ENCODE assay signal across 9 mouse cellular contexts in the genomic region with DNA sequence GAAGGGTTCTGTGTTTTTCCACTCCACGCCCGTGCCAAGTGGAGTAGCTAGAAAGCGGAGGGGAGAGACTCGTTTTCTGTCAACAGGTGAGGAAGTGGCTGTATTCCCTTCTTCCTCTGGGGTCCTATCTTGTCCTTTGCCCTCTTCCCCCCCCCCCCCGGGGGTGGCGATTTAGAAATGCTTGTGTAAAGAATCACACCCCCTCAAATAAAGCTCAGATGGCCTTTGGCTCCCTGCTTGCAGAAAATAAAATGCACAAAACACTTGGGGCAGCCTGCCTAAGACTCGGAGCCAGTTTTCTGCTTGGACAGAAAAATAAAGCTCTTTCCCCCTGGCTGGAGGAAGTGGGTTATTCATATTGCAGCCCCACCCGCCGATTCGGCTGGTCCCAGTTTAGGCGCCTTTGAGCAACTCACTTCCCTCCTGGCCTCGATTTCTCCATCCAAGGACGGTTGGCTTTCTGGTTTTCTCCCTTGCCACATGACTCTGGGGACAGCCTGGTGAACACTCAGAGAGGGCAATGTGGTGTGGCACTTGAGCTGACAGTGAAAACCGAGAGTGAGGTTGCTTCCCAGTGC. TPM values are rescaled to one million over a fixed set of nuclear protein-coding genes. Genes with fewer than 3 reads are reported as not detected.
DNase-seq lines count a peak whose midpoint lies in the region; ATAC-seq lines count a peak whose summit lies in the region.
"Had no signal": no experiment of that assay in that cellular context is flagged by ENCODE, and none has a peak within 500 bp of the region (broad histone marks: within the 10 kb centered on the region; RNA-seq: fewer than 3 reads in every experiment).

No protein-coding gene starts in this region.

- H3K4me3 ChIP-seq in heart, embryonic 10.5 days = peak overlapping the region; percentile 65

- peak overlapping the region; percentile 67 for H3K27ac ChIP-seq in heart, embryonic 10.5 days

- H3K36me3 ChIP-seq in heart, embryonic 10.5 days = no peaks in the 10 kb centered on the region

- intact Hi-C loops in left cerebral cortex, postnatal 10 days (cut with DNase I) = no loop called here

- peak; percentile 50 to 88 for DNase-seq in adrenal gland, adult (ENCODE audit: inconsistent age in 2 of 2, low spot score in 1 of 2)
- DNase-seq in adrenal gland, adult 18-20 months (ENCODE audit: low spot score in 2 of 2) = no peak
- DNase-seq in adrenal gland, postnatal 36 days = peak; percentile 61 to 67
- no peak for DNase-seq in heart, embryonic 10.5 days (ENCODE audit: low spot score)
- DNase-seq in kidney, postnatal 14 days = peak; percentile 35
- DNase-seq in left cerebral cortex, postnatal 10 days (ENCODE audit: extremely low spot score in 1 of 2, low spot score in 2 of 2) = no peak
- no peak for DNase-seq in cerebellum, postnatal 4 days (ENCODE audit: low spot score in 2 of 2)

- H3K27me3 ChIP-seq in heart, embryonic 10.5 days (ENCODE audit: insufficient read depth, poor library complexity, severe bottlenecking) = peaks cover 23% of the 10 kb centered on the region; the same call in 1 of the 2 replicates

- 29% methylated on average over 14 of the region's 14 CpGs for WGBS in heart, embryonic 10.5 days

- peaks cover 56% of the 10 kb centered on the region for H3K4me1 ChIP-seq in heart, embryonic 10.5 days

- H3K9me3 ChIP-seq in heart, embryonic 10.5 days = no peaks in the 10 kb centered on the region; the same call in 1 of the 2 replicates

- ATAC-seq in megakaryocyte progenitor cell, adult 5-6 weeks (replicated peaks; ENCODE audit: poor library complexity) = peak; percentile 41

RNA-seq across cellular contexts. Expression of a gene that starts 0.8 kb away (rescaled TPM):
- 10 to 100 TPM; 26.4 to 31.7 TPM for total RNA-seq in adrenal gland, adult 18-20 months (2021)
- 10 to 100 TPM; 29.0 to 45.6 TPM for total RNA-seq in adrenal gland, postnatal 36 days (2021)
- 4.2 and 5.9 TPM in 2 replicates for polyA plus RNA-seq in heart, embryonic 10.5 days (2016; fragmentation: Nextera tagmentation; extraction: Ambion mirVana)
- total RNA-seq in megakaryocyte progenitor cell, adult 5-6 weeks (2015) = 21.1 and 23.5 TPM in 2 replicates
- total RNA-seq in megakaryocyte progenitor cell, adult 5-6 weeks (2017) = 31.8 and 32.5 TPM in 2 replicates
- 1 to 10 TPM; 3.5 to 4.0 TPM for total RNA-seq in left cerebral cortex, postnatal 10 days (2021)

RNA-seq across cellular contexts. Expression of a gene that starts 8.3 kb away (rescaled TPM):
- total RNA-seq in adrenal gland, adult 18-20 months (2021) = 10 to 100 TPM; 76.9 to 90.1 TPM
- total RNA-seq in adrenal gland, postnatal 36 days (2021) = 10 to 100 TPM; 86.9 to 87.9 TPM
- polyA plus RNA-seq in heart, embryonic 10.5 days (2016; fragmentation: Nextera tagmentation; extraction: Ambion mirVana) = 43.9 and 46.6 TPM in 2 replicates
- 8.3 and 9.8 TPM in 2 replicates for total RNA-seq in megakaryocyte progenitor cell, adult 5-6 weeks (2015)
- 6.9 and 8.7 TPM in 2 replicates for total RNA-seq in megakaryocyte progenitor cell, adult 5-6 weeks (2017)
- 10 to 100 TPM; 70.6 to 71.5 TPM for total RNA-seq in left cerebral cortex, postnatal 10 days (2021)

RNA-seq across cellular contexts. Expression of a gene that starts 35.4 kb away (rescaled TPM):
- total RNA-seq in adrenal gland, adult 18-20 months (2021) = not detected
- total RNA-seq in adrenal gland, postnatal 36 days (2021) = 1 to 10 TPM in 1 of 2 experiments, not detected in 1; 1.3 TPM
- 0.16 and 0.23 TPM in 2 replicates for polyA plus RNA-seq in heart, embryonic 10.5 days (2016; fragmentation: Nextera tagmentation; extraction: Ambion mirVana)
- total RNA-seq in megakaryocyte progenitor cell, adult 5-6 weeks (2015) = not detected in 2 replicates
- not detected in 2 replicates for total RNA-seq in megakaryocyte progenitor cell, adult 5-6 weeks (2017)
- total RNA-seq in left cerebral cortex, postnatal 10 days (2021) = not detected
- polyA plus RNA-seq: large intestine, adult 2 months had no signal

RNA-seq across cellular contexts. Expression of a gene that starts 39.1 kb away (rescaled TPM):
- total RNA-seq in adrenal gland, adult 18-20 months (2021) = 10 to 100 TPM; 55.6 to 78.2 TPM
- 10 to 100 TPM; 82.6 to 82.9 TPM for total RNA-seq in adrenal gland, postnatal 36 days (2021)
- polyA plus RNA-seq in heart, embryonic 10.5 days (2016; fragmentation: Nextera tagmentation; extraction: Ambion mirVana) = 7.5 and 7.7 TPM in 2 replicates
- total RNA-seq in megakaryocyte progenitor cell, adult 5-6 weeks (2015) = 1.6 and 7.1 TPM in 2 replicates
- 3.2 and 9.0 TPM in 2 replicates for total RNA-seq in megakaryocyte progenitor cell, adult 5-6 weeks (2017)
- total RNA-seq in left cerebral cortex, postnatal 10 days (2021) = 1 to 10 TPM; 5.0 to 5.3 TPM

Comparison
In these comparisons a context has a peak if more than half of its experiments do, and no peak if none do; other contexts are left out.
1. DNase-seq: peak in adrenal gland, adult (2 of 2), adrenal gland, postnatal 36 days (2 of 2) and kidney, postnatal 14 days (single experiment); none in adrenal gland, adult 18-20 months (0 of 2), heart, embryonic 10.5 days (single experiment), left cerebral cortex, postnatal 10 days (0 of 2) and cerebellum, postnatal 4 days (0 of 2).
2. RNA of a gene that starts 0.8 kb away (total RNA-seq): 29.0 to 45.6 TPM in adrenal gland, postnatal 36 days, 21.1 to 32.5 TPM in megakaryocyte progenitor cell, adult 5-6 weeks and 26.4 to 31.7 TPM in adrenal gland, adult 18-20 months; 3.5 to 4.0 TPM in left cerebral cortex, postnatal 10 days; every median in the first group is over 4 times any median in the second.
3. RNA of a gene that starts 8.3 kb away (total RNA-seq): 76.9 to 90.1 TPM in adrenal gland, adult 18-20 months, 86.9 to 87.9 TPM in adrenal gland, postnatal 36 days and 70.6 to 71.5 TPM in left cerebral cortex, postnatal 10 days; 6.9 to 9.8 TPM in megakaryocyte progenitor cell, adult 5-6 weeks; every median in the first group is over 4 times any median in the second.